Mouse (Mus musculus) layer of hippocampus, adult 9-10 months (tissue): ENCODE results near the gene Tle3.

Source experiments
- DNase-seq: peaks from one replicate; pipeline ENCODE4 v3.0.0; 2022; ENCODE audit warnings: low spot score

Tle3 gene

DNA sequence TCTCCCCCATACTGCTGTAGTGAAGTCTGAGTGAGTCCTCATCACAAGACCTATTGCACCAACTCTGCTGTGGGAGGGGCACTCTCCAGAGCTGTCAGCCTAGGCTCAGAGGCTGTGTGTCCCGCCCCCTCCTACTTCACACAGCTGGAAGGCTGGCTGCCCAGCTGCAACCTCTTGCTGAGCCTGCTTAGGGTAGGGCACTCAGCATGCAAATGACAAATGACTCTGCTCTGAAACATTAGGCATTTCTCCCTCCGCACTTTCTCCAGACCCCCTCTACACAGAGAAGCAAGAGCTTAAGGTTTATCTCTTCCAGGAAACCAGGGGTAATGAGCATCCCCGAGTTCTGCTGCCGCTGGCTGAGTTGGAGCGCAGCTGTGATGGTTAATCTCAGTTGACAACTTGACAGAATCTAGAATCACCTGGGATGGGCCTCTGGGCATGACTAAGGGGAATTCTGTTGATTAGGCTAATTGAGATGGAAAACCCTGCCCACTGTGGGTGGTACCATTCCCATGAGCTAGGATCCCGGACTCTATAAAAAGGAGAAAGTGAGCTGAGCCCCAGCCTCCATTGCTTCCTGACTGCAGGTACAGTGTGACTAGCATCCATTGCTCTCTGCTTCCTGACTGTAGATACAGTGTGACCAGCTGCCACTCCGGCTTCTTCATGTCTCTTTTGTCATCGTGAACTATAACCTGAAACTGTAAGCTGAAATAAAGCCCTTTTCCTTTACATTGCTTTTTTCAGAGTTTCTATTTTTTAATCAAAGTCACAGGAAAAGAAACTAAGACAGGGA, 63.2 kb downstream of the Tle3 start:
- no peak for DNase-seq

DNA sequence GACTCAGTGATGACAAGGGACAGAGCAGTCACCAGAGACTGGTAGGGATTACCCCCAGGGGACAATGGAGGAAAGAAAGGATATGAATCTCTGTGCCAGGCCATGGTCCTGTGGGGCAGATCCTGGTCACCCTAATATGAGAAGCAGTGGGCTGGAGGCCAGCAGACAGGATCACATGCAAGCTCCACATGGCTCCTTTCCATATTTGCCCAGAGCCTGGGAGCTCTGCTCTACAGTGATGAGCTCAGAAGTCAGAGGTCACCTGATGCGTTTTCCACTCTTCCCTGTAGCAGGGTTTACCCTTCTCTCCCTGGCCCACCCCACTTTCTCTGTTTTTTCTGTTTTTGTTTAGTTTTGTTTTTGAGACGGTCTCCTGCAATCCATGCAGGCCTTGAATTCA, 63.9 kb downstream of the Tle3 start:
- no peak for DNase-seq

DNA sequence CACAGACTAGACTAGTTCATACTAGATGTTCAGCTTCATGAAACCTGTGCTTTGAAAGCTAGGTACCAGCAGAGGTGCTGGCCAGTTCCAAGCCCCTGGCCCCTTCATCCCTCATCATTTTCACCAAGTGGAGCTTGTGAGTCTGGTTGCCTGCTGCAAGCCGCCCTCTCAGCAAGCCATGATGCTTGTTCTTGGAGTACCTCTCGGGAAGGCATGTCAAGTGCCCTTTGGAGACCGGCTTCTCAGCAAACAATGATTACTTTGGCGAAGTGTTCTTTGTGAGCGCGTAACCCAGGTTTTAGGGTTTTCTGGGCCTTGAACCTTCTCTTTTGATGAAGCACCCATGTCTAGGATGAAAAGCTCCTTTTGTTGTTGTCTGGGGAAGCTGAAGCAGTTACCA, 64.6 kb downstream of the Tle3 start:
- no peak for DNase-seq

DNA sequence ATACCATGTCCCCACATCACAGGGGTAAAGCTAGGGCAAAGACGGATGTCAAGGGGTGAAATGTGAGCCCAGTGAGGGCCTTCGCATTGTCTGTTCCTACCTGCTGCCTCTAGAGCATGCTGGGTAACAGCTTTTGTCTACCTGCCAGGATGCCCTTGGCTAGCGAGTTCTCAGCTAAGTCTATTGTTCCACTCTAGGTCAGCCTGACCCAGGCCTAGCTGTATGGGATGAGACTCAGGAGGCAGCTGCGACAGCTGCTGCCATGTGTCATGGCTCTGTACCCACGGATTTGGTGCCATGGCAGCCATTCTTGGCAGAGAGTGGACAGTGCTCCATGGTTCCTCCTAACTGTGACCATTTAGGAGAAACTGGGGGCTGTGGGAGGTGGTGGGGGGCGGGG, 66.9 kb downstream of the Tle3 start:
- no peak for DNase-seq

DNA sequence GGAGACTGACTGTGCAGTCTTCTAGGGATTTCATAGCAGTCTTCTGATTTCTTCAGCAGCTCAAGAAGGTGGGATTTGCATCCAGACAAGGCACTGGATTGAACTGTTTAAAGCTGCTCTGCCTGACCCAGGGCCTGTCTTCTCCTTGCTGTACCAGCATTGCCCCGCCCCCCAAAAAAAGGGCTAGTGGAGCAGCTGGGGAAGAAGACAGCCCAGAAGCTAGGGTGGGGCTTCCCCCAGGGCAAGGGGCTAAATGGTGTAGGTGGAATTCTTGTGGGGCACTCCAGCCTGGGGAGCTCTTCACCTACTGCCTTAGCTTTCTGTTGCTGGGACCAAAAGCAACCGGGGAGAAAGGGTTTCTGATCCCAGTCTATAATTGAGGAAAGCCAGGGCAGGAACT, 67.8 kb downstream of the Tle3 start:
- DNase-seq = no peak

DNA sequence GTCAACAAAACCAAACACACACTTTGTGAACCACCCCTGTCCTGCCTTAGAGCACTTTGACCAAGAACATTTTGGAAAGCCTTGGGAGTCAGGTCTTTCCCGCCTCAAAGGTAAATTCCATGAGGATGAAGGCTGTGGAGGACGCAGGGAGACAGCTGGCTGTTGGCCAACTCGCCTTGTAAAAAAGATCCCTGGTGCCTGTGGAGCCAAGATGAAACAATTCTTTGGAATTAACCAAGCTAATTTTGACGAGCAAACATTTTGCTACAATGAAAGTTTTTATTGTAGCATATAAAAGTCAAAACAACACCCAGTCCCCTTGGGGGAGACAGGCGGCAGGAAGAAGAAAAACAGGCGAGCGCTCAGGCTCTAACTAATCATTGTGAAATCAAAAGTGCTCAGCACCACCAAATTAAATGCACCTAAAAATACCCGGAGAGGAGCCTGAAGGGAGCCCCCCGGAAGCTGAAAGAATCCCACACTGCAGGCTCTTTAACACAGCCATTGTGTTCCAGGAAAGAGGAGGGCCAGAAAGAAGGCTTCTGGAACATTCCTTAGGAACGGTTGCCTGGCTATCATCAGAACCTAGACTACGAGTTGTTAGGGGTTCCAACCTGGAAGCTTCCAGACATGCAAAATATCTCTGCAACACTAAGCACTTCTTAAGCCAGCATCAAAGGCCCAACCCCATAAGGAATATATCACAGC, 69.2 kb downstream of the Tle3 start:
- DNase-seq = no peak

DNA sequence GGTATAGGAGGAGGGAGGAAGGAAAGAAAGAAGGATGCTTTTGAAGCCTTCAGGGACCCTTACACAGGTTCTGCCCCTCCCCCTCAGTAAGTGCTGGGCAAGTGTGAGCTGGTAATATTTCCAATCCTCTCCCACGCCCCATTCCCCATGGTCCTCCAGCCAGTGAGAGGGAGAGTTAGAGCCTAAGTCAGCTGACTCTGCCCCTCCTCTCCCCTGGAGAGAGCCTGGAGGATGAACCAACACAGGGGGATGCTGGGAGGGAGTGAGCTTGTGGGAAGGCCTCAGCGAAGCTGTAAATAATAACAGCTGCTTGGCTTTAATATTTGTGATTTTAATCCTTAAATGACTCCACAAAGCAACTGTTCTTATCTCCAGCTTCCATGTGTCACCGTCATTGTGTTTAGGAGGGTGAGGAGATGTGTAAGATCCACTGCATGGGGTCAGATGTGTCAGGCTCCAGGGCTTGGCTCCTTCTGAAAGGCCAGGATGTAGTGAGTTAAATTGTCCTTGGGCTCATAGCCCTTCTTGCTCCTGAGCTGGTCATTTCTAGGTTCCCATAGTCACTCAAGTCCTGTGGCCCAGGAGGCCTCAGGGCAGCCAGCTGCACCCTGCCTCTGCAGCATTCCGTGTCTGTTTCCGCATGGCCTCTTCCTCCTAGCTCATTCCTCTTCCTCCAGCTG, 70.9 kb downstream of the Tle3 start:
- DNase-seq = no peak

DNA sequence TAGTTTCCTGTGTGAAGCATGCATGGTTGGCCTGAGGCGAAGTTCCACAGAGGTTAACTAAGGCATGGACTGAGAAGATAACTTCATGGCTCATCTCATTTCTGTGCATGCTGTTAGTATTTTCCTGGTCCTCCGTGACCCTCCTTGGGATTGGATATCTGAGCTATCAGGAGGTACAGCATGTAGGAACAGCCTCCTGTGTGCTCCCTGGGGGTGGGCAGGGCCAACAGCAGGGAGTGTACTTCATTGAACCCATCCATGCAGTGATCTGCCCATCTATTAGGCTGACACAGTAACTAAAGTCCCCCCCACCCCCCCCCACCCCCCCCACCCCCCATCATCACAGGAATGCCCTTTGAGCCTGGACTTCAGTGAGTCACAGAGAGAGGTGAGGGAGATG, 73.0 kb downstream of the Tle3 start:
- no peak for DNase-seq

DNA sequence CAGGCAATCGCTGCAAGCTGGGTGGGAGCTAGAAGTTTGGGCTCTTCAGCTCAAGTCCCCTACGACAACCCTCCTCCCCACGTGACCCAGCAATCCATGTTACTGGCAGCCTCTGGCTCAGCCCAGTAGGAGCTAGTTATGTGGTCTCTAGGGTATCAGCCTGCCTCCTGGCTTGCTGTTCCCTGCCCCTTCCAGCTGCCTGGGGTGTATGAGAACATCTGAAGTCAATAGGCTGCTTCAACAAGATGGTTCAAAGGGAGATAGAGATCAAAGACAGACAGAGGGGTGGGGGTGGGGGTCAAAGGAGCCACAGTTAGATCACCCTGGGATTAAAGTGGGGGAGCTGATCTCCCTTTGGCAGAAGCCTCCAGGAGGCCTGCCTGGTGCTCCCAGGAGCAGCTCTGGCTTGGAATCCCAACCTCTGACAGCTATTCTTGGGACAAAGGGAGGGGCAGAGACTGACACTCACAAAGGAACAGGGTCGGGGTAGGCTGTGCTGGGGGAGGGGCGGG, 73.6 kb downstream of the Tle3 start:
- no peak for DNase-seq

DNA sequence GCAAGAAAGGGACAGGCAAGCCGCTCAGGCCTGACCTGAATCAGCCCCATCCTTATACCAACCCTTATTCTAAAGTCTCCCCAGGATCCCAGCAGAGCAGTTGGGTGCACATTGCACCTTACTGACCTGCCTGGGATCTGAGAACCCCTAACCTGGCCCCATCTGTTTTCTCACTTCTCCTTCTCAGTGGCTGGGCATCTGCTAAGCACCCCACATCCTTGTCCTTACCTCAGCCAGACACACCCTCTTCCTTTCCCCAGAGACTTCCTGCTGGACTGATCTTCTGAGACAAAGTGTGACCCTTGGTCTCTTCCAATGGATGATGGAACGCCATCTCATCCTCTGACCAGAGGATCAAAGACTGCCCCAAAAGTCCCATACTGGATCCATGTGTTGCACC, 74.8 kb downstream of the Tle3 start:
- DNase-seq = no peak

DNA sequence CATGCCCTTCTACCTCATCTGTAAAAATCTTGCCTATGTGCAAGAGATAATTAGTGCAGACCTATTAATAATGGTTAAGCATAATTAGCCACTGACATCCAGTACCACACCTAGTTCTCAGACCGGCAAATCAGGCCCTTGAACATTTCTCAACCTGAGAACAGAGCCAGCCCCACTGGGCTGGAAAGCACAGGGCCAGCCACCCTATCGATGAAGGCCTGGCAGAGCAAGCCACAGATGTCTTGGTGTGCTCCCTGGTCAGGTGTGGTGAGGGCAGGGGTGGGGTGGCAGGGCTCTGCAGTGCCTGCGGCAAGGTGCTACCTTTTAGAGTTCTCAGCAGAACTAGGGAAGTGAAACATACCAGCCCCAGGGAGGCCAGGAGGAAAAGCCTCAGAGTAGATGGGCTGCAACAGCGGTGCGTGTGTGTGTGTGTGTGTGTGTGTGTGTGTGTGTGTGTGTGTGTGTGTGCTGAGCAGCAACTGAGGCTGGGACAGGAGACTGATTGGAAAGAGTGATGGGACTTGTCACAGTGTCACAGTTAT, 77.3 kb downstream of the Tle3 start:
- DNase-seq = no peak

DNA sequence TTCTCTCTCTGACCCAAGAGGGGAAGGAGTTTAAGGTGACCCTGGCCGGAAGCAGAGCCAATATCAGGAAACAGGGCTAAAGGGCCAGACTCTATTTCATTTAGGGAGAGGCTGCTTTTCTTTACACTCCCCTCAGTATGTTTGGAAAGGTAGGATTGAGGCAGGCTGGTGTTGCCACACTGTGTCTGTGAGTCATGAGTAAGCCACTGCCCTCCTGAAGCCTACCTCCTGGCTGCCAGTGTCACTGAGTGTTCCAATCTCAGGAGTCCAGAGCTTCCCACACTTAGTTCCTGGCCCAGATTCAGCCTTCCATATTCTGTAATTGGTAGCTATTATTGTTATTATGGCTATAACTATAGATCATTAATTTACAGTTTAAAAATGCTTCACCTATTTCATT, 79.9 kb downstream of the Tle3 start:
- no peak for DNase-seq

DNA sequence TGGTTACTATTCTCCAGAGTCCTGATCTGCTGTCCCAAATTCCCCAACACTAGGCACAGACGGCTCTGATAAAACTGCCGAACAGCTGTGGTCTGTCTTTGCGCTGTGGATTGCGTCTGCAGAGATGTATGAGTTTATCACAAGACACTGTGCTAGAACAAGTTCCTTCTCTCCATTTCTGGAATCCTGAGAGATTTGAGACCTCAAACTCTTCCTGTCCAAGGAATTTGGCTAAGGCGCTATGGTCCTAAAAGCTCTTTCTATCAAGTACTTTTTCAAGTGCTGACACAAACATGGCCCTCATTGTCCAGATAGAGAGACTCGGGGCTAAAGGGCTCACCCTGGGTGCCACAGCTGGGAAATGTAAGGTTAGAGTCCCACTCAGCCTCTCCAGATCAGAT, 83.7 kb downstream of the Tle3 start:
- no peak for DNase-seq

DNA sequence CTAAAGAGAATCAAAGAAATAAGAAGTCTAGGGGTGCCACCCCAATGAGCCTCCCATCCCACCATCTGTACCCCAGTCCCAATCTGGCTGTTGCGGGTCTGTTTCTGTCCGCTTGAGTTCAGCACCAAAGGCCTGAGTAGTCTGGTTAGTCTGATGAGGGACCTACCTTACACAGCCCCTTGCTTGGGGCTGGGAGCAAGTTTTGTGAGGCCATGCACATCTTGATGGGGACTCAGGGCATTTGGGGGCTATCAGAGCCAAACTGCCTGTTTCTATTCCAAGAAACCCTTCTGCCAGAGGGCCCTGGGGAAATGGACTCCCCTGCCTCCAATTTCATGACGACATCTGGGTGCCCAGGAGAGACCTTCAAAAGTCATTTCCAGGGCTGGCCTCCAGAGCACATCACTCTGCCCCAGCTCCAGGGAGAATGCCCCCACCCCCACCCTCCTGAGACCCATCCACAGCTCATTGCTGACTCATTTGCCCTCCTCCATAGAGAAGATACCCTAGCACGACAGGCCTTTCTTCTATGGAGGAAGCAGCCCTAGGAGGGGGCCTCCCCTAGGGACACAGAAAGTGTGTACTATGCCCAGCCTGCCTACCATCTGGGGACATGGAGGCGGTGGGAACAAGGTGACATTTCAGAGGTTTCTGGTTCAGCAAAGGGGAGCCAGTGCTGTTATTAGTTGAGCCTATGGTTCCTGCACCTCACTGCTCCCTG, 84.4 kb downstream of the Tle3 start:
- DNase-seq = no peak

DNA sequence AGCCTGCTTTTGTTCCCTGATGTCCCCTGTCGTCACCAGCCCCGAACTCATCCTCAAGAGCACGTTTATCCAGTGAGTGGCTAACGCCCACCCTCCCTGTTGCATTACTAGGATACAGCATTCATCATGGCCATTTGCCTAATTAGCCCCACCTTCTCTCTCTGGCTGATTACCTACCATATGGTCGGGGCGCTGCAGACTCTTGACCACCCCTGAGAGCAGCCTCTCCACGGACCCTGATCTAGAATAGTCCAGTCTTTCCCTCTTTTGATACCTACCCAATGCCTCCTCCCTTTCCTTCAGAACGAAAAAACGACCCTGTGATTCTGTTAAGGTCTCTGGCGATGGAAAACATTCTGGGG, 85.0 kb downstream of the Tle3 start:
- DNase-seq = no peak

DNA sequence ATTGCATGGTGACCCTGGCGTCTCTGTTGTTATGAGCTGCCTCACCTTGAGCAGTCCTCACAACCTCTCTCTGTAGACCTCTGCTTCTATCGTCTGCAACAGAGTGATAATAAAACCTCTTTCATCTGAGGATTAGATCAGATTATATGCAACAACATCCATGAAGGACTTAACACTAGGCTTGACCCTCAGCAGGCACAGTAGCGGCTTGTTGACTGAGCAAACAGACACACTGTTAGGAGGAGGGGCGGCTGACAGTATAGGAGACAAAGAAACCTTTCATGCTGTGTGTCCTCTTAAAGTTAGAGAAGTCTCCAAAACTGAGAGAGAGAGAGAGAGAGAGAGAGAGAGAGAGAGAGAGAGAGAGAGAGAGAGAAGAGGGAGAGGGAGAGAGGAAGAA, 89.7 kb downstream of the Tle3 start:
- DNase-seq = no peak

DNA sequence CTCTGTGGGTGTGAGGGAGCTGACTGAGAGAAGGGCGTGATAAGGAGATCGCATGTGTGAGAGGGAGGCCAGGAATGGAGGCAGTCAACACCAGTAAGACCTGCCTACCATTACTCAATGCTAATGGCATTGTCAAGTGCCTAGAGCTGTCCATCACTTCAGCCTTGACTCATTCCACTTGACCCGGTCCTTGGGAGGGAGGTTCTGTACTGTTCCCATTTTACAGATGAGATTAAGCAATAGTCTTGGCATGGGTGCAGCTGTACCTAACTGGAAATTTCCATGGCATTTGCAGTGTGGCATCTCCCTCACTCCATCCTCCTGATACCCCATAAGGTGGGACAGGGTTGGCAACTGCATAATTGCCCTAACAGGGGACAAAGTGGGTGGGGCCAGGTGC, 95.3 kb downstream of the Tle3 start:
- no peak for DNase-seq
